Mouse (Mus musculus): Measurements from ENCODE around the gene Olfr916. TPM values are rescaled to one million over a fixed set of nuclear protein-coding genes. Genes with fewer than 3 reads are reported as not detected.

Olfr916 gene
- not detected in 2 replicates for polyA plus RNA-seq (2014; fragmentation: Nextera tagmentation; extraction: Ambion mirVana)

DNA sequence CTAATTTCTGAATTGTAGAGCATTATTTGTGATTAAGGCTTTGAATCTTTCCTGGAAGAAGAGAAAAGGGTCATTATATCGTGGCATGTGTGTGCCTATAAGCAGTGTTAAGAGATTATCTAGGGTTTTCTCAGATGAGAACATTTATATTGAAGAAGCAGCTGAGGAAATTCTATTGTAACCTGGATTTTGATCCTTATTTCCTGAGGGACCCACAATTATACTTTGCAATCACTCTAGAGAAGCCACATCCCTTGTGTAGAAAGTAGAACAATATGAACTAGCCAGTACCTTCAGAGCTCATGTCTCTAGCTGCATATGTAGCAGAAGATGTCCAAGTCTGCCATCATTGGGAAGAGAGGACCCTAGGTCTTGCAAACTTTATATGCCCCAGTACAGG lies at the start of gene Olfr916:
TSS of gene Olfr916 (minus strand) at position 101 of the 400 bp plus-strand sequence.
- no peak for ATAC-seq (ENCODE audit: insufficient number of reproducible peaks, low FRiP score, low TSS enrichment, low read depth)
- Histone ChIP-seq H3K9ac (ENCODE audit: low read length) (no peak within 1 kb of the TSS), H3K36me3 (ENCODE audit: control insufficient read depth, insufficient read depth, low read length) (no peaks in the 10 kb centered on the region), H3K4me3 (ENCODE audit: low read depth, low read length) (no peak within 1 kb of the TSS), H3K9me3 (ENCODE audit: control insufficient read depth, low read length) (no peaks in the 10 kb centered on the region), H3K27me3 (ENCODE audit: control insufficient read depth, insufficient read depth, low read length) (no peaks in the 10 kb centered on the region), H3K4me1 (ENCODE audit: control insufficient read depth, insufficient read depth, low read length) (no peaks in the 10 kb centered on the region), H3K27ac (replicated peaks; ENCODE audit: low read depth, low read length) (no peak within 1 kb of the TSS), H3K4me2 (ENCODE audit: low read depth, severe bottlenecking) (no peak within 1 kb of the TSS)
- 72% methylated on average over 1 of the region's 1 CpGs for WGBS
- no peak for DNase-seq (ENCODE audit: low spot score)

DNA sequence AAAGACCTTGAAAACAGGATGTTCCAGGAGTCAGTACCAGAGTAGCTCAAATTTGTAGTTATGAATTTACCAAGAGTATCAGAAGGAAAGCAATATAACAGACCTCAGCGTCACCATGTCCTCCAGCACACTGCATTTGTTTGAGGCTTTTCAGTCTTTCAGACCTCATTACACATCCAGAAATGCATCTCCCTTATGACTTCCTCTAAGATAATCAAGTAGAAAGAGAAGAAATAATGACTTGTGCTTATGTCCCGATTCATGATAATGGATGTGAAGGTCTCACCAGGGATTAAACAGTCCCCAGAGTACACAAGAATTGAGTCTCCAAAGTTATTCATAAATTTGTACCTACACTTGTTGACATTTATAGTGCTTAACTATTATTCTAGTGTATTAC lies 14.8 kb upstream of the Olfr916 start, which contains the start of gene Olfr918:
TSS of gene Olfr918 (minus strand) at position 101 of the 400 bp plus-strand sequence.
- Histone ChIP-seq H3K9me3 (ENCODE audit: control insufficient read depth, low read length) (no peaks in the 10 kb centered on the region), H3K27ac (replicated peaks; ENCODE audit: low read depth, low read length) (no peak within 1 kb of the TSS), H3K36me3 (ENCODE audit: control insufficient read depth, insufficient read depth, low read length) (no peaks in the 10 kb centered on the region), H3K4me2 (ENCODE audit: low read depth, severe bottlenecking) (no peak within 1 kb of the TSS), H3K4me1 (ENCODE audit: control insufficient read depth, insufficient read depth, low read length) (no peaks in the 10 kb centered on the region), H3K9ac (ENCODE audit: low read length) (no peak within 1 kb of the TSS), H3K4me3 (ENCODE audit: low read depth, low read length) (no peak within 1 kb of the TSS), H3K27me3 (ENCODE audit: control insufficient read depth, insufficient read depth, low read length) (no peaks in the 10 kb centered on the region)
- DNase-seq (ENCODE audit: low spot score) (no peak), ATAC-seq (ENCODE audit: insufficient number of reproducible peaks, low FRiP score, low TSS enrichment, low read depth) (no peak)
- WGBS, result 88% methylated on average over 2 of the region's 2 CpGs

DNA sequence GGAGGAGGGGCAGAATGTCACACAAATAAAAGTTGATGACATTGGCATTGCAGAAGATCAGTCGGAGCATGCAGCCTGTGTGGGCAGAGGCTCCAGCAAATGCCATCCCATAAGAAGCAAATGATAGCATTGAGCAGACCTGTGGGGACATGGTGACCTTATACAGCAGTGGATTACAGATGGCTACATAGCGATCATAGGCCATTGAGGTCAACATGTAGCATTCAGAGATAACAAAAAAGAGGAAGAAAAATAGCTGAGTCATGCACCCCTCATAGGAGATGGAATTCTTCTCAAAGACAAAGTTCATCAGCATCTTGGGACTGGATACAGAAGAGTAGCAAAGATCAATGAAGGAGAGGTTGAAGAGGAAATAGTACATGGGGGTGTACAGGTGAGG lies 13.2 kb upstream of the Olfr916 start:
- ATAC-seq (ENCODE audit: insufficient number of reproducible peaks, low FRiP score, low TSS enrichment, low read depth), result no peak
- WGBS, result 84% methylated on average over 2 of the region's 2 CpGs

DNA sequence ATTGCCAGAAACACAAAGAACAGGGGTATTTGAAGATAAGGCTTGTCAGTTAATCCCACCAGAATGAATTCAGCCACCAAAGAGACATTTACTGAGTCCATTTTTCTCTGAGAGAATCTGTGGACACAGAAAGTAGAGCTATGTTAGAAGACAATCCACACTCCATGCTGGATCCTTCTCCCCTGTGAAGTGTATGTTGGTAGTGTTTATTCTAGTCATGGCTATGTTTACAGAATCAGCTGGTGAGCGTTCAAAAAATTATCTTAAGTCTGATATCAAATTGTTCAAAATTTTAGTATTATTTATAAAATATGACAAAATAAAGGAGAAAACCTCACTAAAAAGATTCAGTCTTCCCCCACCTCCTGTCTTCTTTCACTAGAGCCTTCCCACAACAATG lies 6.1 kb upstream of the Olfr916 start, which contains the start of gene Olfr917:
TSS of gene Olfr917 (minus strand) at position 101 of the 400 bp plus-strand sequence.
- Histone ChIP-seq H3K4me3 (ENCODE audit: low read depth, low read length) (no peak within 1 kb of the TSS), H3K4me1 (ENCODE audit: control insufficient read depth, insufficient read depth, low read length) (no peaks in the 10 kb centered on the region), H3K9ac (ENCODE audit: low read length) (no peak within 1 kb of the TSS), H3K27me3 (ENCODE audit: control insufficient read depth, insufficient read depth, low read length) (no peaks in the 10 kb centered on the region), H3K4me2 (ENCODE audit: low read depth, severe bottlenecking) (no peak within 1 kb of the TSS), H3K9me3 (ENCODE audit: control insufficient read depth, low read length) (no peaks in the 10 kb centered on the region), H3K36me3 (ENCODE audit: control insufficient read depth, insufficient read depth, low read length) (no peaks in the 10 kb centered on the region), H3K27ac (replicated peaks; ENCODE audit: low read depth, low read length) (no peak within 1 kb of the TSS)
- DNase-seq (ENCODE audit: low spot score), result no peak
- ATAC-seq (ENCODE audit: insufficient number of reproducible peaks, low FRiP score, low TSS enrichment, low read depth), result no peak
- 88% methylated on average over 1 of the region's 1 CpGs for WGBS

More for the DNA sequence above, 13.2 kb upstream of the Olfr916 start:
- H3K4me3 ChIP-seq (ENCODE audit: low read depth, low read length), result no peak overlapping the region
- no peaks in the 10 kb centered on the region for H3K4me1 ChIP-seq (ENCODE audit: control insufficient read depth, insufficient read depth, low read length)
- no peaks in the 10 kb centered on the region for H3K9me3 ChIP-seq (ENCODE audit: control insufficient read depth, low read length)
- no peaks in the 10 kb centered on the region for H3K36me3 ChIP-seq (ENCODE audit: control insufficient read depth, insufficient read depth, low read length)
- H3K4me2 ChIP-seq (ENCODE audit: low read depth, severe bottlenecking), result no peak overlapping the region
- no peak for DNase-seq (ENCODE audit: low spot score)
- H3K27ac ChIP-seq (replicated peaks; ENCODE audit: low read depth, low read length), result no peak overlapping the region
- H3K9ac ChIP-seq (ENCODE audit: low read length), result no peak overlapping the region
- no peaks in the 10 kb centered on the region for H3K27me3 ChIP-seq (ENCODE audit: control insufficient read depth, insufficient read depth, low read length)

DNA sequence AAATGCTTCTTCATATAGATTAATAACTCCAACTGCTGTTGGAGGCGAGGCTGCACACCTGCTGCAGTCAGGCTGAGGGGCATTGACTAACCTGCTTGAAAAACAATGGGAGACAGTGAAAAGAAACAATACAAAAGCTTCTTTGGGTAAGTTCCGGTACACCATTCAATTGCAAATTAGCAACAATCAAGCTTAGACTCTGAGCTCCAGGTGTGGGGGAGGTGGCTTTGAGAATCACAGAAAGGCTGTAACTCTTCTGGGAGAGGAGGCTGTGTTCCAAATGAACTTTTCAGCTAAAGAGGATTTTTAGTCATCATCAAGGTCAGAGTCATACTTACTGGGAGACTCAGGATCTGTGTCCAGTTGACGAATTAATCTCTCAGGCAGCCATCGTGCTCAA lies 27.3 kb downstream of the Olfr916 start:
- no peak overlapping the region for H3K4me2 ChIP-seq (ENCODE audit: low read depth, severe bottlenecking)
- DNase-seq (ENCODE audit: low spot score) (no peak), ATAC-seq (ENCODE audit: insufficient number of reproducible peaks, low FRiP score, low TSS enrichment, low read depth) (no peak)
- no peaks in the 10 kb centered on the region for H3K4me1 ChIP-seq (ENCODE audit: control insufficient read depth, insufficient read depth, low read length)
- H3K27me3 ChIP-seq (ENCODE audit: control insufficient read depth, insufficient read depth, low read length), result no peaks in the 10 kb centered on the region
- H3K9me3 ChIP-seq (ENCODE audit: control insufficient read depth, low read length), result no peaks in the 10 kb centered on the region
- 83% methylated on average over 4 of the region's 4 CpGs for WGBS
- H3K36me3 ChIP-seq (ENCODE audit: control insufficient read depth, insufficient read depth, low read length), result no peaks in the 10 kb centered on the region
- H3K9ac ChIP-seq (ENCODE audit: low read length), result no peak overlapping the region
- no peak overlapping the region for H3K4me3 ChIP-seq (ENCODE audit: low read depth, low read length)
- H3K27ac ChIP-seq (replicated peaks; ENCODE audit: low read depth, low read length), result no peak overlapping the region

Other genes with a start within 250 kb of the Olfr916 start
- not detected in 2 replicates for gene Olfr901, start 230.4 kb downstream of the Olfr916 start, polyA plus RNA-seq (2014; fragmentation: Nextera tagmentation; extraction: Ambion mirVana)
- gene Olfr902, start 212.2 kb downstream of the Olfr916 start, polyA plus RNA-seq (2014; fragmentation: Nextera tagmentation; extraction: Ambion mirVana), result not detected in 2 replicates
- gene Olfr904, start 196.7 kb downstream of the Olfr916 start, polyA plus RNA-seq (2014; fragmentation: Nextera tagmentation; extraction: Ambion mirVana), result not detected in 2 replicates
- not detected in 2 replicates for gene Olfr905, start 188.8 kb downstream of the Olfr916 start, polyA plus RNA-seq (2014; fragmentation: Nextera tagmentation; extraction: Ambion mirVana)
- not detected in 2 replicates for gene Olfr906, start 172.8 kb downstream of the Olfr916 start, polyA plus RNA-seq (2014; fragmentation: Nextera tagmentation; extraction: Ambion mirVana)
- gene Olfr907, start 164.1 kb downstream of the Olfr916 start, polyA plus RNA-seq (2014; fragmentation: Nextera tagmentation; extraction: Ambion mirVana), result not detected in 2 replicates
- not detected in 2 replicates for gene Olfr911-ps1, start 138.3 kb downstream of the Olfr916 start, polyA plus RNA-seq (2014; fragmentation: Nextera tagmentation; extraction: Ambion mirVana)
- not detected in 2 replicates for gene Olfr910, start 122.0 kb downstream of the Olfr916 start, polyA plus RNA-seq (2014; fragmentation: Nextera tagmentation; extraction: Ambion mirVana)
- not detected in 2 replicates for gene Olfr912, start 79.7 kb downstream of the Olfr916 start, polyA plus RNA-seq (2014; fragmentation: Nextera tagmentation; extraction: Ambion mirVana)
- gene Olfr913, start 67.1 kb downstream of the Olfr916 start, polyA plus RNA-seq (2014; fragmentation: Nextera tagmentation; extraction: Ambion mirVana), result not detected in 2 replicates
- not detected in 2 replicates for gene Olfr914, start 54.8 kb downstream of the Olfr916 start, polyA plus RNA-seq (2014; fragmentation: Nextera tagmentation; extraction: Ambion mirVana)
- gene Olfr917, start 6.0 kb upstream of the Olfr916 start, polyA plus RNA-seq (2014; fragmentation: Nextera tagmentation; extraction: Ambion mirVana), result not detected in 2 replicates
- not detected in 2 replicates for gene Olfr918, start 14.7 kb upstream of the Olfr916 start, polyA plus RNA-seq (2014; fragmentation: Nextera tagmentation; extraction: Ambion mirVana)
- gene Olfr919, start 43.8 kb upstream of the Olfr916 start, polyA plus RNA-seq (2014; fragmentation: Nextera tagmentation; extraction: Ambion mirVana), result not detected in 2 replicates
- 10.2 and 11.9 TPM in 2 replicates for gene Vwa5a, start 58.4 kb upstream of the Olfr916 start, polyA plus RNA-seq (2014; fragmentation: Nextera tagmentation; extraction: Ambion mirVana)
- 0.03 TPM in 1 of 2 replicates, not detected in the other for gene Olfr920, start 92.4 kb upstream of the Olfr916 start, polyA plus RNA-seq (2014; fragmentation: Nextera tagmentation; extraction: Ambion mirVana)
- gene Olfr921, start 113.2 kb upstream of the Olfr916 start, polyA plus RNA-seq (2014; fragmentation: Nextera tagmentation; extraction: Ambion mirVana), result not detected in 2 replicates
- not detected in 2 replicates for gene Olfr922, start 154.7 kb upstream of the Olfr916 start, polyA plus RNA-seq (2014; fragmentation: Nextera tagmentation; extraction: Ambion mirVana)
- not detected in 2 replicates for gene Olfr923, start 166.7 kb upstream of the Olfr916 start, polyA plus RNA-seq (2014; fragmentation: Nextera tagmentation; extraction: Ambion mirVana)
- not detected in 2 replicates for gene Olfr924, start 184.6 kb upstream of the Olfr916 start, polyA plus RNA-seq (2014; fragmentation: Nextera tagmentation; extraction: Ambion mirVana)
- not detected in 2 replicates for gene Olfr26, start 195.2 kb upstream of the Olfr916 start, polyA plus RNA-seq (2014; fragmentation: Nextera tagmentation; extraction: Ambion mirVana)
- not detected in 2 replicates for gene Olfr926, start 217.3 kb upstream of the Olfr916 start, polyA plus RNA-seq (2014; fragmentation: Nextera tagmentation; extraction: Ambion mirVana)

Measured in limb, embryonic 11.5 days (tissue).